Mouse (Mus musculus) erythroid progenitor cell, adult 5-6 weeks (primary cell): ENCODE data around the gene Ccl24. TPM values are rescaled to one million over a fixed set of nuclear protein-coding genes. Genes with fewer than 3 reads are reported as not detected.
"Not testable (repeated sequence)": the region's sequence is repeated elsewhere in the genome, so short reads cannot be mapped to it uniquely, and the experiment has no call there.

Experiments used
- ATAC-seq: replicated peaks from 2 replicates; pipeline ENCODE4 v1.8.0; 2016; ENCODE audit warnings: moderate number of reproducible peaks, mild to moderate bottlenecking, moderate TSS enrichment, inconsistent platforms; ENCODE audit not compliant: poor library complexity, low FRiP score, severe bottlenecking
- total RNA-seq, 2 experiments: library from RNA; stranded (forward) in 1 of 2; stranded (reverse) in 1 of 2; fragments of 150-400 nt in 1 of 2; fragments of 186-747, 209-891 nt in 1 of 2; gene quantifications; 2 replicates each; pipeline versions ENCODE4 v1.2.3 to v1.2.4; 2015 to 2017; ENCODE audit warnings: low replicate concordance in 2 of 2

The Ccl24 gene
- total RNA-seq (2015; ENCODE audit: low replicate concordance) (not detected in 2 replicates), total RNA-seq (2017; ENCODE audit: low replicate concordance) (not detected in 2 replicates)

GRCm38 (mm10) chr5:135573006-135573405 is at the start of gene Ccl24:
Gene Ccl24, minus strand, starts transcription at chr5:135573049.
- no peak for ATAC-seq

- ATAC-seq: no peak
These were observed 48.9 kb upstream of the Ccl24 start for GRCm38 (mm10) chr5:135621725-135622124.

- no peak for ATAC-seq
These were observed 47.7 kb upstream of the Ccl24 start for GRCm38 (mm10) chr5:135620526-135620925.

GRCm38 (mm10) chr5:135619741-135620140 is 46.9 kb upstream of the Ccl24 start:
- ATAC-seq: not testable (repeated sequence)

- no peak for ATAC-seq
These were observed 36.9 kb upstream of the Ccl24 start for GRCm38 (mm10) chr5:135609794-135610193.

- no peak for ATAC-seq
These were observed 34.7 kb upstream of the Ccl24 start for GRCm38 (mm10) chr5:135607581-135607980.

- ATAC-seq: not testable (repeated sequence)
These were observed 33.9 kb upstream of the Ccl24 start for GRCm38 (mm10) chr5:135606717-135607116.

- ATAC-seq: not testable (repeated sequence)
These were observed 31.8 kb upstream of the Ccl24 start for GRCm38 (mm10) chr5:135604643-135605042.

GRCm38 (mm10) chr5:135589996-135590784 is 17.3 kb upstream of the Ccl24 start:
- ATAC-seq: no peak

GRCm38 (mm10) chr5:135587764-135588163 is 14.9 kb upstream of the Ccl24 start:
- ATAC-seq: no peak

- no peak for ATAC-seq
These were observed 12.8 kb upstream of the Ccl24 start for GRCm38 (mm10) chr5:135585691-135586090.

GRCm38 (mm10) chr5:135582330-135582729 is 9.5 kb upstream of the Ccl24 start:
- ATAC-seq: no peak

- ATAC-seq: no peak
These were observed 6.5 kb upstream of the Ccl24 start for GRCm38 (mm10) chr5:135579331-135579751.

GRCm38 (mm10) chr5:135576055-135576454 is 3.2 kb upstream of the Ccl24 start:
- no peak for ATAC-seq

GRCm38 (mm10) chr5:135568698-135569097 is 4.2 kb downstream of the Ccl24 start:
- no peak for ATAC-seq

GRCm38 (mm10) chr5:135567556-135568265 is 5.1 kb downstream of the Ccl24 start:
- no peak for ATAC-seq

GRCm38 (mm10) chr5:135563469-135563868 is 9.4 kb downstream of the Ccl24 start, which contains the start of gene Ccl26:
Gene Ccl26, minus strand, starts transcription at chr5:135563569.
- ATAC-seq: no peak

GRCm38 (mm10) chr5:135557671-135558070 is 15.2 kb downstream of the Ccl24 start:
- no peak for ATAC-seq

- ATAC-seq: no peak
These were observed 15.8 kb downstream of the Ccl24 start for GRCm38 (mm10) chr5:135557051-135557450.

GRCm38 (mm10) chr5:135556259-135556658 is 16.6 kb downstream of the Ccl24 start:
- no peak for ATAC-seq

GRCm38 (mm10) chr5:135551591-135551990 is 21.3 kb downstream of the Ccl24 start:
- ATAC-seq: no peak
